Mouse (Mus musculus) cerebellum, adult 18-20 months (tissue): Measurements from ENCODE around the gene Magoh.
A peak's percentile ranks its signal among the peaks of the same experiment; 100 is the strongest.

Experiments used
- DNase-seq, 2 experiments: peaks; one replicate each; pipeline ENCODE4 v3.0.0; 2021

Gene Magoh

DNA sequence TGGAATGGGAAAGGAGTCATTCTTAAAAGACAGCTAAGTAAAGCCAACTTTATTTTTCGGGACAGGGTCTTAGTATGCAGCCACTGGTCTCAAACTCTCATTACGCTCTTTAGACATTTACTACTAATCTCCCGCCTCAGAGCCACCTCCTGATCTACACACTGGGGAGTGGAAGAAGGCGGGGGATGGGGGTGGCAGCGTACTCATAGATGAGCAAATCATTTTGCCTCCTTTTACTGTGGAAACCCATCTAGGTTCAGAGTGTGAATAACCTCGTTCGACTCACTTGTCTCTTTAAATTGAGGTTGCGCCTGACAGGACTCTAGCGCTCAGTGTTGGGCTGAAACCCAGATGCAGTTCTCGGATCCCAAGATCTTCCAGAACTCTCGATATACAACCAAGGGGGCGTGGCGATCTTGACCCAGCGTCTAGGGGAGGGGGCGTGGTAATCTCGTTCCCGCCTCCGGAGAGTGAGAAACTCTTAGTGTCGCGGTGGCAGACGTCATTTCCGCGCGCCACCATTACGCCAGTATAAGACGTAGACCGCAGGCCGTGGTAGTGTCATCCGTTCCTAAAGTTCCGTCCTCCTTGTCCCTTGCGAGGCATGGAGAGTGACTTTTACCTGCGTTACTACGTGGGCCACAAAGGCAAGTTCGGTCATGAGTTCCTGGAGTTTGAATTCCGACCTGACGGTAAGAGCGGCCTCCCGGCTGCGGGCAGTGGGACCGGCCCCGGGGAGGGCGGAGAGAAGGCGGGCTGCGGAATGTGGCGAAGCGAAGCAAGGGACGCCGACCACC is at the start of gene Magoh:
TSS of gene Magoh (plus strand) at position 502 of the 797 bp plus-strand sequence.
- DNase-seq = peak; percentile 96

DNA sequence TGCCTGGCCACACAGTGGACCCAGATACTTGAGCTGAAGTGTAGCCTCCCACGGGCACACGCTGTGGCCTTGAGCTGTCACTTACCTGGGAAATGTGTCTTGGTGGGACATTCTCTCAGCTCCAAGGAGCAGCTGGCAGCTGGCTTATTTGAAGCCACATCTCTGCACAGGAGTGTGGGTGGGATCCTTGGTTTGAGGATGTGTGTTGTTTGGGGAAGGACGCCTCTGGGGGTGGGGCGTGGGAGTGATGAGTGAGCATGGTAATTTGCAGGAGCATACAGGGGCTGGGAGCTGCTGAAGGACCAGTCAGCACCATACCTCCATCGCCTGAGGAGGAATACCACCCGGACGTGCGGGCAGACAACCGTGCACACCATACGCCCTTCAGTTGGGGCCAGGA is 49.4 kb upstream of the Magoh start:
- DNase-seq = no peak

- peak; percentile 50 to 55 for DNase-seq
Measured at GRCm38 (mm10) chr4:107830821-107831221, 48.7 kb upstream of the Magoh start.

DNA sequence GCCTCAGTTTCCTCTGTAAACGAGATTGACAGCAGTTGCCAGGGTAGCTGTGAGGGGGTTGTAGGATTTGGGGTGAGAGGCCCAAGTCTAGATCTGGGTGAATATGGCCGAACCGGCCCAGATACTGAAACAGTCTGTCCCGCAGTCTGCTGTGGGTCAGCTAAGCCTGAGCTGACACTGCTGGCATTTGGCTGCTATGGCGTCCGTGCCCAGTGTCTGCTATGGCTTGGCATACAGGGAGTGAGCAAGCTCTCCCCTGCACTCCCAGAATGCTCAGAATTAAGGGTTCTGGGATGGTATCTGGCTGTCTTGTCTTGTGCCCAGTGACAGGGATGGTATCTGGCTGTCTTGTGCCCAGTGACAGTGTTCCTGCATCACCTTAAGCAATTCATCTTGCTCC is 47.9 kb upstream of the Magoh start:
- DNase-seq = no peak

GRCm38 (mm10) chr4:107833525-107833924 is 46.0 kb upstream of the Magoh start:
- no peak for DNase-seq

GRCm38 (mm10) chr4:107834643-107835314 is 44.8 kb upstream of the Magoh start:
- DNase-seq = no peak

DNA sequence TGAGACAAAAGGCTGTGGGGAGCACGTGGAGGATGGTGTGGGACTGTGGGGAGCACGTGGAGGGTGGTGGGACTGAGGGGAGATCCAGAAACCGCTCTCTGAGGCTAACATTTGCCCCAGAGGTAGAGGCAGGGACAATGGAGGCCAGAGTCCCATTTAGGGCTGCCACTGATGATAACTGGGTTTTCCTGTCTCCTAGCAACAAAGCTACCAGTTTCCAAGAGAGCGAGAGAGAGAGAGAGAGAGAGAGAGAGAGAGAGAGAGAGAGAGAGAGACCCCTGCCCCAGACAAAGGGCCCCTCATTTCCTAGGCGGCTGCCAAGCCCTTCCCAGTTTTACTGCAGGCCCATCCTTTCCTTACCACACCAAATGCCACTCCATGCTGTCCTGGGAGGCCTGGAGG is 44.0 kb upstream of the Magoh start:
- no peak for DNase-seq

DNA sequence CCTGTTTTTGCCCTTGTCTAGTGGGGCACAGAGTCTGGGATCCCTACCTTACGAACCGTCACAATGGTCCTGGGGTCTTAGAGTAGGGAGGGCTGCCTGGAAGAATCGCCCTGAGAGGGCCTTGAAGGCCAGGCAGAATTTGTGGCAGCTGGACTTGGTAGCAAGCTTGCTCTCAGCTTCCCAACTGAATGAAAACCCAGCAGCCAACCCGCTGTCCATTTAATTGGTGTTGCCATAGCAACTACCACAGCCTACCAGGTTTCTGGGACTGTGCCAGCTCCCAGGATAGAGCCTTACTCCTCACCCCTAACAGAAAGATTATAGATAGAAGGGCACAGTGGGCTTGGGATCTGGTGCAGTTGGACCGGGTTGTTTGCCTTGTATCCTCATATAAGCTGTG is 42.8 kb upstream of the Magoh start:
- DNase-seq = peak; percentile 65 to 67

DNA sequence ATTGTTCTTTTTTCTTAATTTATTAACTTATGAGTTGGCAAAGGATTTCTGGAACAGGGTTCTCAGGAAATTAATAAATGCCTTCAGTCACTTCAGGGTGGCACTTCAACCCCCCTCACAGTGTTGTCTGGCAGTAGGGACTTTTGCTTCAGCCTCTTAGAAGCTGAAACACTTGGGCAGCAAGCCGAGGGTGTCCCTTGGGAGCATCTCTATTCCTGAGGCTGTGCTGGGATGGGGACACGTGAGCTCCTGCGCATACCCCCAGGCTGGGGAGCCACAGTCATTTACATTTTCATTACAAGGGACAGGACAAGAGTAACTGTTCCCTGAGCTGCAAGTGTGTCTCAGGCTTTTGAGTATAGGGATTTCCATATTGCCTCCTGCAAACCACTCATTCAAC is 41.6 kb upstream of the Magoh start:
- no peak for DNase-seq

DNA sequence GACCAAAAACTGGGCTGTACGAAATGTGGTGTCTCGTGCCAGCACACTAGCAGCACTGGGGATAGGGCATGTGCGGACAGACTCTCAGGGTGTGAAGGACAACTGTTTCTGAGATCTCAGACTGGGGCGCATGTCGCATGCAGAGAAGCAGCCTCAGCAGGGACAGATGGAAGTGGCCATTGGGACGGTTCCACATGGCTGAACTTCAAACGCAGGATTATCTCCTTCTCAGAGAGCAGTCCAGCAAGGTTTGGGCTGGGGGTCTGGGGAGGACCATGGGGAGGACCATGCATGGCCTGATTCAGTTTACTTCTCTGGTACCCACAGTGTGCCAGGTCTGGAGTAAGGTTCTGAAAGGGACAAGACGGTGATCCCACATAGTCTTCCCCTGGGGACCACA is 35.9 kb upstream of the Magoh start:
- DNase-seq = peak; percentile 72 to 73

DNA sequence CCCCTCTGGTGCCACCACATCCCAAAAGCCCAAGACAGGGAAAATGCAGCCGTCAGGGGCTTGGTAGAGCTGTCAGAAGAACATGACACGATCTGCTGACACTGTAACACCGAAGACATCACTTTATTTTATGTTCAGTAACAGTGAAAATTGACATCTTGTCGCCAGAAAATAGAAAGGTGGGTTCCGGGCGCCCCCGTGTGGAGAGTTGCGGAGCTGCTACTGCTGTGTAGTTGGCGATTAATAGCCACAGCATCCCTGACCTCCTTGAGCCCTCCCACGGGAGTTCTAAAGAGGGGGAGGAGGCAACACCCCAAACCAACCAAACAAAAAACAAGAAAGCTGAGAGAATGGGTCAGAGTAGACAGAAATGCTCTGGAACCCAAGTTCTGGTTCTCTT is 34.6 kb upstream of the Magoh start:
- peak; percentile 70 to 87 for DNase-seq

GRCm38 (mm10) chr4:107846795-107847194 is 32.8 kb upstream of the Magoh start:
- DNase-seq = no peak

DNA sequence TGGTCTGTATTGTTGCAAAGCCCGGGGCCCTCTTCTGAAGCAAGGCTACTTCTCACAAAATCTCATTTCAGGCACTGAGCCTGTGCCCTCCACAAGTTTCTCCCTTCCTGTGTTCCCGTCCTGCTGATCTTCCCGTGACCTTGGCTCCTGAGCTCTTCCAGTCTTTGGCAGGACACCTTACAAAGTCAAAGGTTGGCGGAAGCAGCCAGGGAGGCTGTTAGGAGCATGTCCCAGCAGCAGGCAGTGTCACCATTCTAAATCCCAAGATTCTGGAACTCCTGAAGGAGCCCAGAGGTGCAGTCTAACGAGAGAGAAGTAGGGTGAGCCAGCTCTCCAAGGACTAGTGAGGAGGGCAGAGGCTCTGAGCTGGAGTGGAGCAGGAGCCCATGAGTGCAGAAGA is 31.0 kb upstream of the Magoh start:
- DNase-seq = no peak

DNA sequence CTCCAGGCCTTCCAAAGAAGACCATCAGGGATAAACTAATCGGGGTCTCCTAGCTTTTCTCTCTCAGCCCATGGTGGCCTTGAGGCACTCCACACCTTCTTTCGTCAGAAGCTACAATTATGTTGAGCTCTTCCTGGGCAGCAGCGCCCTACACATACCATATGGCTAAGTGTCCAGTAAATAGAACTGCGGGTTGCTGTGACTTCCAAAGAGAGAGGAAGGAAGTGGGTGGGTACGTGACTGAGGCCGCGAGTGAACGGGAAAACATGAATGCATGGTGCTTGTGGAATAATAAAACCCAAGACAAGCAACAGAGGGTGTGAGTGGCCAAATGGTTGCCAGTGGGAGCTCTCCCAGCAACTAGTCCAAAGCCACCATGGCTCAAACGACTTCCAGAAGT is 29.9 kb upstream of the Magoh start:
- DNase-seq = no peak

- no peak for DNase-seq
Measured at GRCm38 (mm10) chr4:107850091-107850490, 29.5 kb upstream of the Magoh start.

GRCm38 (mm10) chr4:107853333-107853732 is 26.2 kb upstream of the Magoh start:
- DNase-seq = no peak

DNA sequence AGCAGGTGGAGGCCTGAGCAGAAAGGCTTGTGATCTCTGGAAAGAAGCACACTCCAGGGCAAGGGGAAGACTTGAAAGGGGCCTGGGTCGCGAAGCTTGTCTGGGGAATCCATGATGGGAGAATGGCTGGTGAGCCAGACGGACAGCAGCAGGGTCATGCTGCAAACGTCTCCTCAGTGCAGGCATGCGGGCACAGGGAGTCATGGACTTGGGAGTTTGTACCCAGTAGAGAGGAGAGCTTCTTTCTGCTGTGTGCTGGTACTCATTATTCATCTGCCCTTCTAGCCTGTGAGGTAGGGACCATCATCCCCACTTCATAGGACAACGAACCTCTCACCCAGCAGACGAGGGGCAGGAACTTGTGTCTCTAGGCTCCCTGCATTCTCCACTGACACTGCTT is 25.7 kb upstream of the Magoh start:
- no peak for DNase-seq

DNA sequence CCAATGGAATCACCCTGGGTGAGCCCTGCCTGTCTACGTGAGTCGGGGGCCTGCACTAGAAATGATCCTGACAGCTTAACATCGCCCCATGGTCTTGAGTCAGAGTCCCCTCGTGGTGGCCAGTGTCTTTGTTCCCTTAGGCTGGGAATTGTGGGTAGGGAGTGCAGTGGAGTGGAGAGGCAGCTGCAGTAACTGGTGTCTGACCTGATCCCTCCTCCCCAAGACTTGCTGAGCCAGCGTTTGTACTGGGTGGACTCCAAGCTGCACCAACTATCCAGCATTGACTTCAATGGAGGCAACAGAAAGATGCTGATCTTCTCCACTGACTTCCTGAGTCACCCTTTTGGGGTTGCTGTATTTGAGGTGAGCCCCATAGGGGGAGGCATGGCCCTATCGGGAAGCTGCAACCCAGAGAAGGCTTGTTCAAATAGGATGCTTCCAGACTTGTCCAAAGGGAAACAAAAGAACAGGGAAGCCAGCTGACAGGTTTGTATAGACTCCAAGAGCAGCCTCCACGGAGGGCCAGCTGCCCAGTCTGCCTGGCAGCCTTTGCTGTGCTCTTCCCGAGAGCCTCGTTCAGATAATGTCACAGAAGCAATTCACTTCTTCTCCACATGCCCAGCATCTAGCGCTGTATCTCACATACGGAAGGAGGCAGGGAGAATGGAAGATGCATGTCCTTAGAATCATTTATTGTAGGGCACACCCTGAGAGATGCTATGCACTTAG is 22.4 kb upstream of the Magoh start:
- DNase-seq = peak; percentile 56 to 58

- no peak for DNase-seq
Measured at GRCm38 (mm10) chr4:107858995-107859394, 20.6 kb upstream of the Magoh start.

DNA sequence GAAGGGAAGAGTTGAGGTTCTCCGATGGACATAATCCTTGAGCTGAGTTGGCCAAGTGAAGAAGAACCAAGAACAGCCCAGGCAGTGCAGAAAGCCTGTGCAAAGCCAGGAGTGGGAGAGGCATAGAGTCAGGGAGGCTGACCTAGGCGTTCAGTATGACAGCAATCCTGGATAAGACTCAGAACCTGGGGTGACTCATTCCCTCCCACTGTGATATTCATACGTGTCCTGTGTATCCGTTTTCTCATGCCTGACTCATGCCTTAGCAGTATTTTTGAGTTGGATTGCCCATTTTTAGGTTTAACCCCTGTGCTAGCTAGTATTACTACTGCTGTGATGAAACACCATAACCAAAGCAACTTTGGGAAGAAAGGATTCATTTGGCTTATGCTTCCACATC is 14.7 kb upstream of the Magoh start:
- no peak for DNase-seq

DNA sequence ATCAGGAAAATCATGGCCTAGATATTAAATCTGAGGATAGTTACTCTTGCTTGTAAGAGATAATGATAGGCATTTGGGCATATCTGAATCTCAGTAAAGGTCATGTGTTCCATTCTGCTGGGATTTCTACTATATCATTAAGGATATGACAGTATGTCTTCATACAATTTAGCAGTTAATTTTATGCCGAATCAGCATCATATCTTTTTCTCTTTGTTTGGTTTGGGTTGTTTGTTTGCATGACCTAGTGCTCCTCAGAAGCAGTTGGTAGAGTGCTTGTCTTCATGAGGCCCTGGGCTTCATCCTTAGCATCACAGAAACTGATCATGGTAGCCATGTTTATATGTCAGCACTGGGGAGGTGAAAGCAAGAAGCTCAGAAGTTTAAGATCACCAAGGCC is 2.1 kb downstream of the Magoh start:
- DNase-seq = no peak

- DNase-seq = no peak
Measured at GRCm38 (mm10) chr4:107886371-107886770, 6.8 kb downstream of the Magoh start.

DNA sequence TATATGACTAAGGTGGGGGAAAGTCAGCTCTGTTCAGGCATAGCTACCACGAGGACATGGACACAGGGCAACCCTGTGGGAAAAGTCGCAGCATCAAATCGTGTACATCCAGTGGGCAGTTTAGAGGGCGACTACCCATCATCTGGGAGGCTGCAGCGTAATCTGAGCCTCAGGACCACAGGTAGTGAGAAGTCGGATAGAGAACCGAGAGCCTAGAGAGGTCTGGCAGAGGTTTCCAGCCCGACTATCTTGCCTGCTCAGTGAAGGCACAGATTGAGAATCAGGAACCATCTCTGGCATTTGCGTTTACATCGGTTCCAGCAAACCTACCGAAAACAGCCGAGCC is 9.8 kb downstream of the Magoh start:
- DNase-seq = no peak
